Mouse (Mus musculus) CH12.LX (cell line): ENCODE results near the gene Eps8l3. TPM values are rescaled to one million over a fixed set of nuclear protein-coding genes. Genes with fewer than 3 reads are reported as not detected.

ENCODE experiments used
- DNase-seq: peaks from one replicate; pipeline ENCODE4 v3.0.0-alpha.2; 2013; ENCODE audit errors: extremely low read depth
- H3K27ac ChIP-seq: 2 replicates; pipeline ENCODE4 v1.5.1; 2012; ENCODE audit warnings: low read depth, mild to moderate bottlenecking, control low read depth, moderate library complexity; ENCODE audit not compliant: insufficient read depth
- H3K27me3 ChIP-seq: replicated peaks from 2 replicates; pipeline ENCODE3; 2012; ENCODE audit warnings: inconsistent platforms
- H3K36me3 ChIP-seq, 2 experiments: replicated peaks in 1 of 2; 2 replicates each; pipeline versions ENCODE3 to v1.6.1; 2012; ENCODE audit warnings: inconsistent platforms in 1 of 2, low read length in 1 of 2, mild to moderate bottlenecking in 1 of 2, mixed read lengths in 1 of 2, moderate library complexity in 1 of 2; ENCODE audit not compliant: control insufficient read depth in 1 of 2, insufficient read depth in 1 of 2
- H3K4me1 ChIP-seq, 2 experiments: 2 replicates each; pipeline ENCODE4 v1.6.1; 2012; ENCODE audit warnings: inconsistent platforms in 1 of 2, moderate library complexity in 1 of 2; ENCODE audit not compliant: insufficient read depth in 2 of 2, control insufficient read depth in 1 of 2
- H3K4me2 ChIP-seq: 2 replicates; pipeline ENCODE4 v1.6.1; 2012; ENCODE audit warnings: low read depth, mild to moderate bottlenecking, control low read depth; ENCODE audit not compliant: poor library complexity, insufficient read depth, severe bottlenecking
- H3K4me3 ChIP-seq, 3 experiments: fragments of 150-350 bp in 1 of 3; sonication (generic) in 1 of 3; replicated peaks in 1 of 3; 2 replicates each; pipeline versions ENCODE3 to v1.5.1; 2011 to 2012; ENCODE audit warnings: low read depth in 2 of 3, low read length in 2 of 3, mild to moderate bottlenecking in 2 of 3, moderate library complexity in 2 of 3, control low read depth in 1 of 3, improper control_type of control experiment in 1 of 3, inconsistent platforms in 1 of 3, mixed read lengths in 1 of 3; ENCODE audit not compliant: poor library complexity in 1 of 3
- H3K79me2 ChIP-seq: replicated peaks from 2 replicates; pipeline ENCODE4 v1.6.1; 2012; ENCODE audit warnings: mild to moderate bottlenecking, moderate library complexity; ENCODE audit not compliant: control insufficient read depth, poor library complexity, insufficient read depth, severe bottlenecking; ENCODE audit errors: extremely low read depth
- H3K9ac ChIP-seq: 2 replicates; pipeline ENCODE4 v1.6.1; 2012; ENCODE audit warnings: low read depth, mild to moderate bottlenecking, control low read depth, moderate library complexity; ENCODE audit not compliant: insufficient read depth
- H3K9me3 ChIP-seq: replicated peaks from 2 replicates; pipeline ENCODE3; 2012; ENCODE audit warnings: low read length, inconsistent platforms, mixed read lengths
- CHD2 ChIP-seq: IDR thresholded peaks from 2 replicates; pipeline ENCODE4 v1.6.1; 2011; ENCODE audit warnings: low read length, improper control_type of control experiment
- CTCF ChIP-seq, 2 experiments: IDR thresholded peaks in 1 of 2; conservative IDR thresholded peaks in 1 of 2; 2 replicates each; pipeline ENCODE4 v1.5.1; 2011 to 2012; ENCODE audit warnings: low read depth in 2 of 2, low read length in 2 of 2, improper control_type of control experiment in 1 of 2, inconsistent platforms in 1 of 2, mild to moderate bottlenecking in 1 of 2, moderate library complexity in 1 of 2
- E2F4 ChIP-seq: IDR thresholded peaks from 2 replicates; pipeline ENCODE4 v1.6.1; 2011; ENCODE audit warnings: low read depth, low read length, improper control_type of control experiment; ENCODE audit not compliant: insufficient replicate concordance
- EP300 ChIP-seq: IDR thresholded peaks from 2 replicates; pipeline ENCODE4 v1.6.1; 2011; ENCODE audit warnings: low read length, improper control_type of control experiment
- ETS1 ChIP-seq: conservative IDR thresholded peaks from 2 replicates; pipeline ENCODE4 v1.6.1; 2012; ENCODE audit warnings: low read depth, mild to moderate bottlenecking, inconsistent platforms, low read length, improper control_type of control experiment, moderate library complexity
- JUND ChIP-seq: conservative IDR thresholded peaks from 2 replicates; pipeline ENCODE4 v1.6.1; 2011; ENCODE audit warnings: low read depth, low read length, improper control_type of control experiment
- KAT2A ChIP-seq: IDR thresholded peaks from 2 replicates; pipeline ENCODE4 v1.6.1; 2012; ENCODE audit warnings: low read length, improper control_type of control experiment, inconsistent platforms; ENCODE audit not compliant: insufficient replicate concordance
- MEF2A ChIP-seq: IDR thresholded peaks from 2 replicates; pipeline ENCODE4 v1.6.1; 2014; ENCODE audit warnings: low read depth, mild to moderate bottlenecking, inconsistent platforms, low read length, improper control_type of control experiment, borderline replicate concordance
- MXI1 ChIP-seq: IDR thresholded peaks from 2 replicates; pipeline ENCODE4 v1.6.1; 2011; ENCODE audit warnings: mild to moderate bottlenecking, low read depth, low read length, improper control_type of control experiment
- MYC ChIP-seq: IDR thresholded peaks from 2 replicates; pipeline ENCODE4 v1.6.1; 2011; ENCODE audit warnings: low read depth, mild to moderate bottlenecking, improper control_type of control experiment, low read length
- NRF1 ChIP-seq: IDR thresholded peaks from 2 replicates; pipeline ENCODE4 v1.6.1; 2014; ENCODE audit warnings: low read depth, mild to moderate bottlenecking, inconsistent platforms, low read length, improper control_type of control experiment, moderate library complexity
- PAX5 ChIP-seq: IDR thresholded peaks from 2 replicates; pipeline ENCODE4 v1.6.1; 2012; ENCODE audit warnings: low read length, inconsistent platforms, mixed read lengths
- RCOR1 ChIP-seq: conservative IDR thresholded peaks from 2 replicates; pipeline ENCODE4 v1.6.1; 2012; ENCODE audit warnings: low read depth, mild to moderate bottlenecking, inconsistent platforms, low read length, improper control_type of control experiment
- SMC3 ChIP-seq: IDR thresholded peaks from 2 replicates; pipeline ENCODE4 v1.6.1; 2011; ENCODE audit warnings: low read depth, low read length, improper control_type of control experiment
- TBP ChIP-seq: conservative IDR thresholded peaks from 2 replicates; pipeline ENCODE4 v1.6.1; 2011; ENCODE audit warnings: low read depth, low read length, improper control_type of control experiment
- TCF12 ChIP-seq: IDR thresholded peaks from 2 replicates; pipeline ENCODE4 v1.6.1; 2014; ENCODE audit warnings: low read depth, mild to moderate bottlenecking, inconsistent platforms, low read length, improper control_type of control experiment
- USF1 ChIP-seq: IDR thresholded peaks from 2 replicates; pipeline ENCODE4 v1.6.1; 2014; ENCODE audit warnings: low read depth, mild to moderate bottlenecking, inconsistent platforms, low read length, improper control_type of control experiment
- ZC3H11A ChIP-seq: IDR thresholded peaks from 2 replicates; pipeline ENCODE4 v1.6.1; 2012; ENCODE audit warnings: low read depth, mild to moderate bottlenecking, inconsistent platforms, low read length, improper control_type of control experiment
- ZNF384 ChIP-seq: IDR thresholded peaks from 2 replicates; pipeline ENCODE4 v1.6.1; 2012; ENCODE audit warnings: low read depth, low read length, improper control_type of control experiment, inconsistent platforms
- dilution Hi-C: fragments of 300-500 bp; cut with MboI; formaldehyde crosslinking; loops from 2 replicates; pipeline ENCODE4 v1.14.3; 2020; ENCODE audit warnings: low sequenced_read_pairs; ENCODE audit not compliant: extremely low pct_unique_long_range_greater_than_20kb, extremely low pct_ligation_motif_present
- in situ Hi-C: fragments of 300-500 bp; cut with MboI; formaldehyde crosslinking; loops from 3 replicates; pipeline ENCODE4 v1.14.3; 2019; ENCODE audit warnings: low sequenced_read_pairs, low pct_ligation_motif_present, low pct_unique_long_range_greater_than_20kb, mixed read lengths
- polyA plus RNA-seq: library from polyadenylated mRNA; unstranded; fragments of >175 nt; gene quantifications from 2 replicates; pipeline ENCODE4 v1.2.1, GENCODE M21; 2012; ENCODE audit warnings: low read depth; ENCODE audit not compliant: insufficient read length
- total RNA-seq, 2 experiments: library from RNA; depleted of rRNA; stranded (reverse); fragments of 300-350 nt in 1 of 2; fragments of >200 nt in 1 of 2; gene quantifications; 2 replicates each; pipeline ENCODE4 v1.2.3; 2012 to 2014

Eps8l3 gene
- total and polyA plus RNA-seq, 3 experiments: not detected

DNA sequence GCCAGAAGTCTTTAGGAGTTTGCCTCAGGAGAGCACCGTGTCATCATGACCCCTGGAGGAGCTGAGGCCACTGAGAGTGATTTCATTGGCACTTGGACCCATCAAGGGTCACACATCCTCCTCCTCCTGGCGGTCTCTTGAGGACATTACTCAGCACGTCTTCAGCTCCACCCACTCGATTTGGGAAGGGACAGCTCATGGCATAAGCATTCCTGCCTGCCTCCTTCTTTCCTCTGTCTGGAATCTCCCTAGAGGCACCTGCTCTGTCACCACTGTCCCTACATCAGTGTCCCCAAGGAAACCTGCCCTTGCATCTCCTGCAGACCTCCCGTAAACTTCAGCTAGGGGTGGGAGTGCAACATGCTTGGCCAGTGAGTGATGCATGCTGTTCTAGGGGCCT, 48.5 kb upstream of the Eps8l3 start:
- dilution Hi-C loops: no loop called here
- no peaks in the 10 kb centered on the region for H3K27me3 ChIP-seq

DNA sequence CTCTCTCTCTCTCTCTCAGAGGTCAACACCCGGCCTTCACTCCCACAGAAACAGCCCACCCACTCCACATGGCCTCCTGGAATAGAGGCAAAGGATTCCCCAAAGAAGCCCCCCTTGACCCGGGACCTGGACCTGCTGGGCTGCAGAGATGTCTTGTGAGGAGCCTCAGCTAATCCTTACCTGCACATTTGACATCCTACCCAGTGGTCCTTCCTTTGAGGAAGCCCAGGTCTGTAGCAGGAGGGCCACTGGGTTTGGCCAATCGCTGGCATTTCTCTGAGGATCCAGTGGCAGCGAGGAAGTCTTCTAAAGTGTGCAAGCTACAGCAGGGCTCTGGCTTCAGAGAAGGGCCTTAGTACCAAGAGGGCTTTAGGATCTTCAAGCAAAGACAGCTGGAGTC, 48.0 kb upstream of the Eps8l3 start:
- H3K9me3 ChIP-seq: no peaks in the 10 kb centered on the region
- H3K4me3 ChIP-seq: no peak overlapping the region
- dilution Hi-C loops: no loop called here
- DNase-seq: no peak
- H3K27ac ChIP-seq: no peak overlapping the region
- H3K79me2 ChIP-seq: no peaks in the 10 kb centered on the region
- no peak overlapping the region for H3K4me2 ChIP-seq
- TF ChIP-seq RCOR1: no peak
- no peak for TF ChIP-seq EP300
- no peak for TF ChIP-seq ETS1
- no peak for TF ChIP-seq E2F4
- TF ChIP-seq MYC: no peak
- no peak for TF ChIP-seq ZC3H11A
- no peak for TF ChIP-seq JUND
- TF ChIP-seq TBP: no peak
- TF ChIP-seq, all 38 proteins: peak for 0
- Histone ChIP-seq H3K27me3 (no peaks in the 10 kb centered on the region), H3K9ac (no peak overlapping the region), H3K36me3 (no peaks in the 10 kb centered on the region), H3K4me1 (peaks cover 23 to 60% of the 10 kb centered on the region in 2 experiments)
- in situ Hi-C loops: no loop called here

More for the DNA sequence above, 48.5 kb upstream of the Eps8l3 start:
- no peaks in the 10 kb centered on the region for H3K36me3 ChIP-seq
- no peak overlapping the region for H3K4me2 ChIP-seq
- no peak overlapping the region for H3K27ac ChIP-seq
- no peaks in the 10 kb centered on the region for H3K79me2 ChIP-seq
- H3K9me3 ChIP-seq: no peaks in the 10 kb centered on the region
- DNase-seq: no peak
- TF ChIP-seq ZNF384 (no peak), MEF2A (no peak), ZC3H11A (no peak), E2F4 (no peak), ETS1 (no peak), CHD2 (no peak), RCOR1 (no peak), MXI1 (no peak), SMC3 (no peak), NRF1 (no peak), USF1 (no peak), MYC (no peak), TCF12 (no peak), CTCF (conservative IDR thresholded peaks at IDR 0.05 in 1 of 2, IDR thresholded peaks at IDR 0.05 in 1 of 2; ENCODE audit: low read depth in 2 of 2, low read length in 2 of 2) (no peak), KAT2A (no peak), PAX5 (no peak)
- H3K4me1 ChIP-seq: peaks cover 27 to 64% of the 10 kb centered on the region in 2 experiments
- in situ Hi-C loops: no loop called here
- H3K9ac ChIP-seq: no peak overlapping the region
- no peak overlapping the region for H3K4me3 ChIP-seq
